Mouse (Mus musculus): Measurements from ENCODE around the gene P2rx1. TPM values are rescaled to one million over a fixed set of nuclear protein-coding genes. Genes with fewer than 3 reads are reported as not detected.

The P2rx1 gene
- 1.7 TPM for total RNA-seq (2023)

GRCm38 (mm10) chr11:72998771-72999170 lies at the start of gene P2rx1:
P2rx1 (plus strand) TSS chr11:72999103.

GRCm38 (mm10) chr11:72961072-72961980 lies 37.6 kb upstream of the P2rx1 start, which contains the start of gene Atp2a3:
Atp2a3 (plus strand) TSS chr11:72961169.

GRCm38 (mm10) chr11:73018471-73019146 lies 19.7 kb downstream of the P2rx1 start, which contains the start of gene Camkk1:
Camkk1 (plus strand) TSS chr11:73019008.

GRCm38 (mm10) chr11:73047542-73047996 lies 48.7 kb downstream of the P2rx1 start, which contains the start of gene Ncbp3:
Ncbp3 (plus strand) TSS chr11:73047783.

Other genes with a start within 250 kb of the P2rx1 start
- gene Cyb5d2, start 203.0 kb upstream of the P2rx1 start, total RNA-seq (2023) = 5.8 TPM
- gene Zzef1, start 202.9 kb upstream of the P2rx1 start, total RNA-seq (2023) = 98.3 TPM
- gene Atp2a3, start 37.9 kb upstream of the P2rx1 start, total RNA-seq (2023) = 246 TPM
- gene Camkk1, start 19.9 kb downstream of the P2rx1 start, total RNA-seq (2023) = 3.6 TPM
- gene Ncbp3, start 48.7 kb downstream of the P2rx1 start, total RNA-seq (2023) = 23.8 TPM
- 1.4 TPM for gene Itgae, start 91.5 kb downstream of the P2rx1 start, total RNA-seq (2023)
- gene Haspin, start 139.2 kb downstream of the P2rx1 start, total RNA-seq (2023) = 2.1 TPM
- gene P2rx5, start 161.3 kb downstream of the P2rx1 start, total RNA-seq (2023) = not detected
- gene Emc6, start 177.9 kb downstream of the P2rx1 start, total RNA-seq (2023) = 50.9 TPM
- gene Tax1bp3, start 178.0 kb downstream of the P2rx1 start, total RNA-seq (2023) = 7.9 TPM
- gene Ctns, start 199.9 kb downstream of the P2rx1 start, total RNA-seq (2023) = 22.3 TPM
- gene Shpk, start 200.4 kb downstream of the P2rx1 start, total RNA-seq (2023) = 6.1 TPM
- not detected for gene Trpv1, start 235.2 kb downstream of the P2rx1 start, total RNA-seq (2023)

Data from CD4-positive naive resting alpha-beta T cell, adult 76 days (primary cell).